Comparison of ENCODE assay signal across 50 mouse cellular contexts in genomic region chr12:104127696-104128095, GRCm38 (mm10). TPM values are rescaled to one million over a fixed set of nuclear protein-coding genes. Genes with fewer than 3 reads are reported as not detected.
"Had no signal": no experiment of that assay in that cellular context is flagged by ENCODE, and none has a peak within 500 bp of the region (broad histone marks: within the 10 kb centered on the region; RNA-seq: fewer than 3 reads in every experiment).

Gene Serpina3b (plus strand): TSS chr12:104127996.

- H3K4me2 ChIP-seq: heart, embryonic 11.5 days; heart, embryonic 12.5 days; heart, embryonic 13.5 days; heart, embryonic 15.5 days; hindbrain, embryonic 12.5 days; hindbrain, embryonic 13.5 days; hindbrain, embryonic 14.5 days; hindbrain, embryonic 15.5 days; intestine, embryonic 15.5 days; kidney, embryonic 15.5 days had no signal

- DNase-seq: heart, postnatal 10 days; heart, postnatal 14 days; heart, postnatal 36 days; heart, postnatal 4 days; kidney, adult 11 months; kidney, adult 18-20 months; kidney, adult 2 months; kidney, adult 8-10 months; kidney, adult 9 months; kidney, postnatal 10 days; kidney, postnatal 14 days; kidney, postnatal 25 days; kidney, postnatal 36 days; kidney, postnatal 4 days; layer of hippocampus, adult 9-11 months; layer of hippocampus, postnatal 36 days had no signal

- H3K27me3 ChIP-seq: heart, embryonic 12.5 days; heart, embryonic 13.5 days; heart, embryonic 15.5 days; hindbrain, embryonic 12.5 days; hindbrain, embryonic 13.5 days; hindbrain, embryonic 15.5 days; intestine, embryonic 15.5 days; kidney, embryonic 15.5 days had no signal

- H3K9me3 ChIP-seq: heart, embryonic 12.5 days; heart, embryonic 13.5 days; heart, embryonic 15.5 days; hindbrain, embryonic 10.5 days; hindbrain, embryonic 12.5 days; hindbrain, embryonic 13.5 days; hindbrain, embryonic 15.5 days; intestine, embryonic 15.5 days; kidney, embryonic 15.5 days had no signal

- H3K4me1 ChIP-seq: heart, embryonic 15.5 days; hindbrain, embryonic 10.5 days; hindbrain, embryonic 12.5 days; hindbrain, embryonic 13.5 days; hindbrain, embryonic 15.5 days; intestine, embryonic 15.5 days; kidney, embryonic 15.5 days had no signal

- ATAC-seq: hindbrain, embryonic 16.5 days; inflammation-experienced regulatory T-cells, adult 6 months; intestine, embryonic 15.5 days; intestine, embryonic 16.5 days; intestine, postnatal 0 days had no signal

- H3K36me3 ChIP-seq: heart, embryonic 12.5 days; heart, embryonic 13.5 days; heart, embryonic 15.5 days; hindbrain, embryonic 10.5 days; hindbrain, embryonic 12.5 days; hindbrain, embryonic 13.5 days; hindbrain, embryonic 15.5 days; intestine, embryonic 15.5 days; kidney, embryonic 15.5 days had no signal

- H3K27ac ChIP-seq: heart, embryonic 13.5 days; heart, embryonic 15.5 days; hindbrain, embryonic 10.5 days; hindbrain, embryonic 12.5 days; hindbrain, embryonic 13.5 days; hindbrain, embryonic 14.5 days; hindbrain, embryonic 15.5 days; intestine, embryonic 15.5 days; kidney, embryonic 15.5 days; kidney, postnatal 0 days; layer of hippocampus, adult 2 months; left cerebral cortex, adult 2 months had no signal

- H3K9ac ChIP-seq: heart, embryonic 12.5 days; heart, embryonic 13.5 days; heart, embryonic 15.5 days; hindbrain, embryonic 12.5 days; hindbrain, embryonic 13.5 days; hindbrain, embryonic 14.5 days; hindbrain, embryonic 15.5 days; intestine, embryonic 15.5 days; kidney, embryonic 15.5 days had no signal

- H3K4me3 ChIP-seq: heart, embryonic 12.5 days; heart, embryonic 13.5 days; heart, embryonic 15.5 days; hindbrain, embryonic 10.5 days; hindbrain, embryonic 12.5 days; hindbrain, embryonic 13.5 days; hindbrain, embryonic 15.5 days; intestine, embryonic 15.5 days; kidney, embryonic 15.5 days; layer of hippocampus, adult 2 months; left cerebral cortex, adult 2 months had no signal

RNA-seq across cellular contexts. Expression of gene Serpina3b, which starts in this region (rescaled TPM):
- total RNA-seq: heart, postnatal 10 days; heart, postnatal 14 days; heart, postnatal 25 days; heart, postnatal 36 days; heart, postnatal 4 days; hematopoietic stem cell, adult 5-6 weeks; layer of hippocampus, adult 18-20 months; layer of hippocampus, adult 2 months; layer of hippocampus, adult 8-10 months; layer of hippocampus, postnatal 10 days; layer of hippocampus, postnatal 14 days; layer of hippocampus, postnatal 25 days; layer of hippocampus, postnatal 36 days; left cerebral cortex, adult 18-20 months; left cerebral cortex, adult 2 months; left cerebral cortex, adult 8-10 months had no signal
- polyA plus RNA-seq: heart, embryonic 14.5 days; heart, embryonic 16.5 days; heart, postnatal 0 days; hindbrain, embryonic 10.5 days; hindbrain, embryonic 11.5 days; hindbrain, embryonic 12.5 days; hindbrain, embryonic 13.5 days; hindbrain, embryonic 14.5 days; hindbrain, embryonic 15.5 days; hindbrain, embryonic 16.5 days; inflammation-experienced regulatory T-cells, adult 6 months; intestine, embryonic 14.5 days; intestine, embryonic 15.5 days; intestine, postnatal 0 days; kidney, adult 2 months; kidney, embryonic 14.5 days; kidney, postnatal 0 days; large intestine, adult 2 months had no signal
